Mouse (Mus musculus) embryonic fibroblast, embryonic 13.5 days (primary cell): Measurements from ENCODE around the gene Eif4g3.

Experiments used
- CTCF ChIP-seq: IDR thresholded peaks from 2 replicates; pipeline ENCODE4 v1.5.1; 2011; ENCODE audit warnings: mild to moderate bottlenecking, control low read depth, low read length, moderate library complexity, borderline replicate concordance; ENCODE audit not compliant: insufficient read depth
- POLR2A ChIP-seq: IDR thresholded peaks from 2 replicates; pipeline ENCODE4 v1.6.1; 2011; ENCODE audit warnings: low read depth, mild to moderate bottlenecking, control low read depth, low read length, moderate library complexity

DNA sequence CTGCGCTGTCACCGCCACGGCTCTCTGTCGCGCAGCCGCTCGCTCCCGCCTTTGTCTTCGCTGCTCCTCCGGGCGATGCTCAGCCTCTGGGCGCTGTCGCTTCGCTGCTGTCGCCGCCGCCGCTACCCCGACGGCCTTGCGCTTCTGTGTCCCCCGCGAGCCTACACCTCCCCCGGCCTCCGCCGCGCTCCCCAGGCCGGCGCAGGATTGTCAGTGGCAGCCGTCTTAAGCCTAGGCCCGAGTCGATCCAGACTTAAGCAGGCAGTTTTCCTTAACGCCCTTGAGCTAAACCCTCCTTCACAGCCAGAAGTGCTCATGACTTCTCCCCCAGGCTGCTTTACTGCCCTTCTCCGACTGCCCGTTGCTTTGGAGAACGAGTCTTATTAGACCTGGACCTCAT is 224.6 kb downstream of the Eif4g3 start:
- no peak for TF ChIP-seq CTCF
- TF ChIP-seq POLR2A: no peak
